Mouse (Mus musculus): ENCODE measurements around the gene Gm4553.
"Not testable (repeated sequence)": the region's sequence is repeated elsewhere in the genome, so short reads cannot be mapped to it uniquely, and the experiment has no call there.

The Gm4553 gene

GRCm38 (mm10) chr7:142165639-142166038 is at the start of gene Gm4553:
TSS of gene Gm4553 (minus strand) at chr7:142165739.
- in situ Hi-C loops (cut with MboI; ENCODE audit: low sequenced_read_pairs) = not testable (repeated sequence)

DNA sequence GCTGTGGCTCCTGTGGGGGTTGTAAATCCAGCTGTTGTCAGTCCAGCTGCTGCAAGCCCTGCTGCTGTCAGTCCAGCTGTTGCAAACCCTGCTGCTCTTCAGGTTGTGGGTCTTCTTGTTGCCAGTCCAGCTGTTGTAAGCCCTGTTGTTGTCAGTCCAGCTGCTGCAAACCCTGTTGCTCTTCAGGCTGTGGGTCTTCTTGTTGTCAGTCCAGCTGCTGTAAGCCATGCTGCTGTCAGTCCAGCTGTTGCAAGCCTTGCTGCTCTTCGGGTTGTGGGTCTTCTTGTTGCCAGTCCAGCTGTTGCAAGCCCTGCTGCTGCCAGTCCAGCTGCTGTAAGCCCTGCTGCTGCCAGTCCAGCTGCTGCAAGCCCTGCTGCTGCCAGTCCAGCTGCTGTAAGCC is 46.6 kb upstream of the Gm4553 start:
- in situ Hi-C loops (cut with MboI; ENCODE audit: low sequenced_read_pairs) = not testable (repeated sequence)

GRCm38 (mm10) chr7:142211559-142211958 is 46.0 kb upstream of the Gm4553 start, which contains the start of gene Gm7579:
TSS of gene Gm7579 (plus strand) at chr7:142211859.
- in situ Hi-C loops (cut with MboI; ENCODE audit: low sequenced_read_pairs) = no loop called here

GRCm38 (mm10) chr7:142206891-142207290 is 41.4 kb upstream of the Gm4553 start:
- in situ Hi-C loops (cut with MboI; ENCODE audit: low sequenced_read_pairs) = not testable (repeated sequence)

- in situ Hi-C loops (cut with MboI; ENCODE audit: low sequenced_read_pairs) = no loop called here
Observed at GRCm38 (mm10) chr7:142205488-142205887, 39.9 kb upstream of the Gm4553 start.

- in situ Hi-C loops (cut with MboI; ENCODE audit: low sequenced_read_pairs) = no loop called here
Observed at GRCm38 (mm10) chr7:142201064-142201463, 35.5 kb upstream of the Gm4553 start, which contains the start of gene Krtap5-3. TSS of gene Krtap5-3 (plus strand) at chr7:142201364.

DNA sequence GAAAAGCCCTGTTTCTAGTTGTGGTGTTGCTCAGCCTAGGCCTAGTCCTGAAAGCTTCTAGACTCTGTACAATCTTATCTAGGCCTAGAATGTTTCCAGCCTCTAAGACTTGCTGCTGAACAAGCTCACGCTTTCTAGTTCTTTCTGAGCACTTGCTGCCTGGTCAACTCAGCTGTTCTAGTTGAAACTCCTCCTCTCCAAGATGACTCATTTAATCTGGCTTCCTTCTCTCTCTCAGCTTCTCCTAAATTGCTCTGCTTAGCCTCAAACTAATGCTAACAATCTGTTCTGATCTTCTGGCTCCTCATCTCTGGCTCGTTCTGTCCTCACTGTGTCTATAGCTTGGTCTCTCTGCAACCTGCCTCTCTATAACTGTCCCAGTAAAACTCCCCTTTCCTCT is 33.2 kb upstream of the Gm4553 start:
- in situ Hi-C loops (cut with MboI; ENCODE audit: low sequenced_read_pairs) = no loop called here

DNA sequence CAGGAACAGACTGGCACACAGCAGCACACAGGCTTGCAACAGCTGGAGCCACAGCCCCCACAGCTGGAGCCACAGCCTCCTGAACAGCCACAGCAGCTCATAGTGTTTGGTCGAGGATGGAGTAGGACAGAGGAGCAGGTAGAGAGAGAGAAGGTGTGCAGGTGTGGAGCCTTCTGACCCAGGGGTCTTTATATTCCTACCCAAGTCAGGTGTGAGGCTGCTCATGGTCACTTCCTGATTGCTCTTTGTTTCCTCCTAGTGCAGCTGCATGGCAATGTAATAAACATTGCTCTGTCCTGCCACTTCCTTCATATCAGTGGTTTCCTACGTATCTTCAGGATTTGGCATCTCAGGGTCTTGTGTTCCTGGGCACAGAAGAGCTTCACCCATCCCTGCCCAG is 24.8 kb upstream of the Gm4553 start, which contains the start of gene Gm10153:
Gene Gm10153, minus strand, starts transcription at position 101 of the 400 bp plus-strand sequence.
- in situ Hi-C loops (cut with MboI; ENCODE audit: low sequenced_read_pairs) = no loop called here

DNA sequence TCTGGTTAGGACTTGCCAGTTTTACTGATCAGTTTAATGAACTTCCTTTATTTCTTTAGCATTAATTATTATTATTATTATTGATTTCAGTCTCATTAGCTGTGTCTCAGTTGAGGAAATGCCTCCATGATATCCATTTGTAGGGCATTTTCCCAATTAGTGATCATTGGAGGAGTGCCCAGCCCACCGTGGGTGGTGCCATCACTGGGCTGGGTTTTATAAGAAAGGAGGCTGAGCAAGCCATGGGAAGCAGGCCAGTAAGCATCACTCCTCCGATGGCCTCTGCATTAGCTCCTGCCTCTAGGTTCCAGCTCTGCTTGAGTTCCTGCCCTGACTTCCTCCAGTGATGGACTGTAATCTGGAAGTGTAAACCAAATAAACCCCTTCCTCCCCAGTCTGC is 22.6 kb upstream of the Gm4553 start:
- in situ Hi-C loops (cut with MboI; ENCODE audit: low sequenced_read_pairs) = no loop called here

- in situ Hi-C loops (cut with MboI; ENCODE audit: low sequenced_read_pairs) = no loop called here
Observed at GRCm38 (mm10) chr7:142181021-142181420, 15.5 kb upstream of the Gm4553 start.

- in situ Hi-C loops (cut with MboI; ENCODE audit: low sequenced_read_pairs) = no loop called here
Observed at GRCm38 (mm10) chr7:142178685-142179084, 13.1 kb upstream of the Gm4553 start.

- in situ Hi-C loops (cut with MboI; ENCODE audit: low sequenced_read_pairs) = not testable (repeated sequence)
Observed at GRCm38 (mm10) chr7:142175905-142176304, 10.4 kb upstream of the Gm4553 start, which contains the start of gene Krtap5-2. TSS of gene Krtap5-2 (minus strand) at chr7:142176005.

DNA sequence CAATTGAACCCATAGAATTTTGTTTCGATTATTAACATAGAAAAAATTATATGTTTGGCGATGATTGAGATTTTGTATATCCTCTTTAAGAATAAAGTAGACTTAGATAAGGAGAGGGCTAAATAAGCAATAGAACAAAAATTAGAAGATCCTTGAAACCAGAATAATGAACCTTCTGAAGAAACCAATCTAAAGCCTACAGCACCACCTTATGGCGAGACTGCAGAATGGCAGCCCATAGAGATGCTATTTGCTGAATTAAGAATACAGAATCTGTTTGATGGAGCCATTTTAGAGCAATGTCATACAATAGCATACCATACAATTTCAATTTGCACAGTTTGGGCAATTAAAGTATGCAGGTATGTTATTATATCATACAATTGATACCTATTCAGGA is 4.3 kb upstream of the Gm4553 start:
- in situ Hi-C loops (cut with MboI; ENCODE audit: low sequenced_read_pairs) = no loop called here

DNA sequence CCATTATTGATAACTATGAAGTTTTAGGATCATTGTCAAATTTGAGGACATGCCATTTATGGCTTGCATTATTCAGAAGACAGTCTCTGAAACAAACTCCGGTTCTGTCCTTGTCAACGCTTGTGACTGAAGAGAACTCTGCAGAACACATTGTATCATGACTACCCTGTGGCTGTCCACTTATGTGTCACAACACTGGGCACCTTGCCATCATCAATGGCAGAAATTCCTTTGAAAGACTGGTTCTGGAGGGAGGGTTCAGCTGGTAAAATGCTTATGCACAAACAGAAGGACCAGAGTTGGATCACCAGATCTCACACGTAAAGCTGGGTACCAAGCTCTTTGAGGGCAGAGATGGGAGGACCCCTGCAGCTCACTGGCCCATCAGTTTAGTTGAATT is 6.2 kb downstream of the Gm4553 start:
- in situ Hi-C loops (cut with MboI; ENCODE audit: low sequenced_read_pairs) = no loop called here

- in situ Hi-C loops (cut with MboI; ENCODE audit: low sequenced_read_pairs) = not testable (repeated sequence)
Observed at GRCm38 (mm10) chr7:142157013-142157412, 8.5 kb downstream of the Gm4553 start, which contains the start of gene Gm29735. TSS of gene Gm29735 (minus strand) at chr7:142157113.

GRCm38 (mm10) chr7:142155308-142155707 is 10.2 kb downstream of the Gm4553 start:
- in situ Hi-C loops (cut with MboI; ENCODE audit: low sequenced_read_pairs) = no loop called here

DNA sequence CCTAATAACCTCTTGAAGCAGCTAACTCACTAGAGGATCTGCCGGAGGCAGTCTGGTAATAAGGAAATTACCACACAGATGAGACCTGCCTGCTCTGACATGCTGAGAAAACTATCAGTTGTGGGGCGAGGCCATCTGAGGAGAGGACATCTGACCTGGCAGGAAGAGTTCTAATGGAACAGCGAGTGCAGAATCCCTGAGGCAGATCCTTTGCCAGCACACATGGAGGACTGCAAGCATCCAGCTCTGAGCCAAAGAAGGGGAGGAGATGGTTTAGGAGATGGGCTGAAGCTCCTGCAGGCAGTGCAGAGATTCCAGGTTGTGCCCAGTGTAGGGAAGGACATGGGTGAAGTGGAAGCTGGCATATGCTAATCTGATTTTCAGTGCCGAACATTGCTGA is 13.3 kb downstream of the Gm4553 start:
- in situ Hi-C loops (cut with MboI; ENCODE audit: low sequenced_read_pairs) = no loop called here

GRCm38 (mm10) chr7:142148633-142149032 is 16.9 kb downstream of the Gm4553 start:
- in situ Hi-C loops (cut with MboI; ENCODE audit: low sequenced_read_pairs) = no loop called here

DNA sequence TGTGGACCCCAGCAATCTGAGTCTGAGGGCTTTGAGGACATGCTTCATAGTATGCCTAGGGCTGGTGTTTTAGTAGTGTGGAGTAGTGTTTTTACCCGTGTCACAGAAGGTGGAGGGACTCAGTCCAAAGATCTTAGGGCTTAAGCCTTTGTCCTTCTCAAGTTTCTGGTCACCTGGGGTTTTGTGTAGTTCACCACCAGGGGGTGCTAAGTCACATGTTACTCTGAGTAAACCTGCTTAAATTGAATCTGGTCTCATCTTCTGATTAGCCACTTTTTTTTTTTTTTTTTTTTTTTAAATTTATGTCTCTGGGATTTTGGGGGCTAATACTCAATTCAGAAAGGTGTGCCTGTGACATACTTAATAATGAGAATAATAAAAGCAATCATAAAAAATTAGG is 19.5 kb downstream of the Gm4553 start:
- in situ Hi-C loops (cut with MboI; ENCODE audit: low sequenced_read_pairs) = no loop called here

GRCm38 (mm10) chr7:142145413-142145940 is 20.1 kb downstream of the Gm4553 start:
- in situ Hi-C loops (cut with MboI; ENCODE audit: low sequenced_read_pairs) = no loop called here

DNA sequence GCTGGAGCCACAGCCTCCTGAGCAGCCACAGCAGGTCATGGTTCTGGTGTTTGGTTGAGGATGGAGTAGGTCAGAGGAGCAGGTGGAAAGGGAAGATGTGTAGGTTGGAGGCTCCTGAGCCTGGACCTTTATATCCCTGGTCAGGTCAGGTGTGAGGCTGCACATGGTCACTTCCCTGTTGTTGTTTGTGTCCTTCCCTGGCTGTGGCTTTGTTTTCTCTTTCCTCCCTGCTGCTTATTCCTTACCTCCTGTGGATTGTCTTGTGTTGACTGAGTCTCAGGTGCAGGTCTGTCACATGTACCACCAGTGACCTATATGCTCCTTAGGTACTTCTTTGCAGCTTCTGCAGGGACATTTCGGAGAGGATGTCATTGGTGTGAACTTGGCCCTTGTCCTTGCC is 21.0 kb downstream of the Gm4553 start, which contains the start of gene Gm45337:
Gene Gm45337, minus strand, starts transcription at position 101 of the 400 bp plus-strand sequence.
- in situ Hi-C loops (cut with MboI; ENCODE audit: low sequenced_read_pairs) = no loop called here

DNA sequence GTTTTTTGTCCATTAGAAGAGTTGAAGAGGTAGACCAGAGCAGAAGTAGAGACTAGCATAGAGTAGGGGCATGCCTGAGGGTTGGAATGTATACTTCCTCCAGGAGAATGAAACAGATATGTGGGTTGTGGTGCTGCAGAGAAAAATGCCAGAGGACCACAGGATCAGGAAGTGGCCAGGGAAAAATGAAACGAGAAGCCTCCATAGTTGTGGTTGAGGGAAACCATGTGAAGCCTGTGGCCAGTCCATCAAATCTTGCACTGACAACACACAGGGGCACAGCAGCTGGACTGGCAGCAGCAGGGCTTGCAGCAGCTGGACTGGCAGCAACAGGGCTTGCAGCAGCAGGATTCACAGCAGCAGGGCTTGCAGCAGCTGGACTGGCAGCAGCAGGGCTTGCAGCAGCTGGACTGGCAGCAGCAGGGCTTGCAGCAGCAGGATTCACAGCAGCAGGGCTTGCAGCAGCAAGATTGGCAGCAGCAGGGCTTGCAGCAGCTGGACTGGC is 22.0 kb downstream of the Gm4553 start:
- in situ Hi-C loops (cut with MboI; ENCODE audit: low sequenced_read_pairs) = not testable (repeated sequence)

- in situ Hi-C loops (cut with MboI; ENCODE audit: low sequenced_read_pairs) = no loop called here
Observed at GRCm38 (mm10) chr7:142140696-142141095, 24.8 kb downstream of the Gm4553 start.

Measured in CH12F3 (cell line).